Mouse (Mus musculus) ES-Bruce4 (cell line): Measurements from ENCODE around the gene Tmem120b.
A peak's percentile ranks its signal among the peaks of the same experiment; 100 is the strongest.

Experiments used
- CTCF ChIP-seq: IDR thresholded peaks from one replicate; pipeline ENCODE4 v1.8.1; 2011; ENCODE audit warnings: low read depth, low read length
- EP300 ChIP-seq: IDR thresholded peaks from 2 replicates; pipeline ENCODE4 v1.6.1; 2011; ENCODE audit warnings: low read depth, low read length; ENCODE audit not compliant: insufficient read depth

DNA sequence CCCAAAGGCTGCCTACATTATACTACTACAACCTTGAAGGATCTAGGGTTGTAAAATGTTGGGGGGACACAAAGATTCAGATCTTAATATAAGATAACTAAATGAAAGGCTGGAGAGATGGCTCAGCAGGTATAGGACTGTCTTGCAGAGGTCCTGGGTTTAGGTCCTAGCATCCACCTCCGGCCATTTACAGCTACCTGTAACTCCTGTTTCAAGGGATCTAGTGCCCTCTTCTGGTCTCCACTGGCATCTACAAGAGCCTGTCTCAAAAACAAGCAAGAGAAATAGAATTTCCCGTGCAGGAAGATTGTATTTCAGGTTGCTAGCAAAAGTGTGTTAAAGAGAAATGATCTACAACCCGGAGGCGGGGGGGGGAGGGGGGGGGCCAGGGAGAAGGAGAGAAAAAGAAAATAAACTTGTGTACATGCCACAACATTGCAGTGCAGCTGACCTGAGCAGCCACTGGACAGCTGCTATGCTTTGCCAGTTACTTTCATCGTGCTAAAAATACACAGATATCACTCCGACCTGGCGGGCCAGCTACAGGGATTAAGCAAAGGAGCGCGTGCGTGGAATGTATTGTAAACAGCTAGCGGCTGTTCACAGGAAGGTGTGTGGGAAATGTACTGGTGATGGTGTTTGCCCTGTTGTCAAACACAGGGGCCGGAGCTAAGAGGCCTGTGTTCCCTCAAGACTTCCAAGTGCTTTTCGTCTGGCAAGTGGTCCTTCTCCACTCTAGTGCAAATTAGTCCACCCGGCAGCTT, 8.3 kb upstream of the Tmem120b start:
- peak; percentile 28 for TF ChIP-seq CTCF
- TF ChIP-seq EP300 = no peak
